Mouse (Mus musculus) hindlimb bud, embryonic 11.5 days (tissue): Measurements from ENCODE around the gene Clip3.

Source experiments
- DNase-seq: peaks from one replicate; pipeline ENCODE4 v3.0.0-alpha.2; 2012; ENCODE audit warnings: low read depth, low spot score; ENCODE audit errors: extremely low spot score

Clip3 gene

GRCm38 (mm10) chr7:30324300-30324944 is 32.9 kb downstream of the Clip3 start:
- DNase-seq, result no peak

- no peak for DNase-seq
Observed at GRCm38 (mm10) chr7:30325364-30325763, 33.8 kb downstream of the Clip3 start.

- no peak for DNase-seq
Observed at GRCm38 (mm10) chr7:30326427-30326826, 34.9 kb downstream of the Clip3 start.

GRCm38 (mm10) chr7:30327140-30327539 is 35.6 kb downstream of the Clip3 start:
- no peak for DNase-seq

GRCm38 (mm10) chr7:30328379-30328778 is 36.9 kb downstream of the Clip3 start:
- DNase-seq, result no peak

GRCm38 (mm10) chr7:30331887-30332286 is 40.4 kb downstream of the Clip3 start:
- peak; percentile 88 for DNase-seq

GRCm38 (mm10) chr7:30332622-30333259 is 41.2 kb downstream of the Clip3 start:
- no peak for DNase-seq

- no peak for DNase-seq
Observed at GRCm38 (mm10) chr7:30333436-30333835, 41.9 kb downstream of the Clip3 start.

GRCm38 (mm10) chr7:30334563-30334962 is 43.0 kb downstream of the Clip3 start:
- DNase-seq, result no peak

GRCm38 (mm10) chr7:30335688-30336087 is 44.2 kb downstream of the Clip3 start:
- DNase-seq, result no peak

- peak; percentile 82 for DNase-seq
Observed at GRCm38 (mm10) chr7:30336384-30336783, 44.9 kb downstream of the Clip3 start.

- DNase-seq, result no peak
Observed at GRCm38 (mm10) chr7:30339432-30340109, 48.0 kb downstream of the Clip3 start.

GRCm38 (mm10) chr7:30346635-30347379 is 55.3 kb downstream of the Clip3 start:
- DNase-seq, result no peak

GRCm38 (mm10) chr7:30347828-30348227 is 56.3 kb downstream of the Clip3 start:
- no peak for DNase-seq

- DNase-seq, result peak; percentile 63
Observed at GRCm38 (mm10) chr7:30353279-30353822, 61.8 kb downstream of the Clip3 start.

- DNase-seq, result no peak
Observed at GRCm38 (mm10) chr7:30354059-30354458, 62.5 kb downstream of the Clip3 start.
